Mouse (Mus musculus): ENCODE data around the gene Hibadh.

The Hibadh gene

GRCm38 (mm10) chr6:52577270-52577669, 62.9 kb downstream of the Hibadh start:
- in situ Hi-C loops (cut with MboI; ENCODE audit: low sequenced_read_pairs) = no loop called here

- in situ Hi-C loops (cut with MboI; ENCODE audit: low sequenced_read_pairs) = no loop called here
Observed at GRCm38 (mm10) chr6:52568706-52569105, 71.5 kb downstream of the Hibadh start.

GRCm38 (mm10) chr6:52567327-52568299, 72.6 kb downstream of the Hibadh start:
- in situ Hi-C loops (cut with MboI; ENCODE audit: low sequenced_read_pairs) = no loop called here

GRCm38 (mm10) chr6:52565210-52565609, 75.0 kb downstream of the Hibadh start:
- in situ Hi-C loops (cut with MboI; ENCODE audit: low sequenced_read_pairs) = no loop called here

- in situ Hi-C loops (cut with MboI; ENCODE audit: low sequenced_read_pairs) = no loop called here
Observed at GRCm38 (mm10) chr6:52562994-52563393, 77.2 kb downstream of the Hibadh start.

- in situ Hi-C loops (cut with MboI; ENCODE audit: low sequenced_read_pairs) = no loop called here
Observed at GRCm38 (mm10) chr6:52559041-52559440, 81.1 kb downstream of the Hibadh start.

- in situ Hi-C loops (cut with MboI; ENCODE audit: low sequenced_read_pairs) = no loop called here
Observed at GRCm38 (mm10) chr6:52544376-52544775, 95.8 kb downstream of the Hibadh start.

- in situ Hi-C loops (cut with MboI; ENCODE audit: low sequenced_read_pairs) = no loop called here
Observed at GRCm38 (mm10) chr6:52542464-52542863, 97.7 kb downstream of the Hibadh start.

GRCm38 (mm10) chr6:52539911-52540310, 100.3 kb downstream of the Hibadh start:
- in situ Hi-C loops (cut with MboI; ENCODE audit: low sequenced_read_pairs) = no loop called here

GRCm38 (mm10) chr6:52535072-52535704, 105.0 kb downstream of the Hibadh start:
- in situ Hi-C loops (cut with MboI; ENCODE audit: low sequenced_read_pairs) = no loop called here

GRCm38 (mm10) chr6:52532144-52532492, 108.1 kb downstream of the Hibadh start:
- in situ Hi-C loops (cut with MboI; ENCODE audit: low sequenced_read_pairs) = no loop called here

GRCm38 (mm10) chr6:52531366-52532143, 108.6 kb downstream of the Hibadh start:
- in situ Hi-C loops (cut with MboI; ENCODE audit: low sequenced_read_pairs) = no loop called here

GRCm38 (mm10) chr6:52530861-52531260, 109.3 kb downstream of the Hibadh start:
- in situ Hi-C loops (cut with MboI; ENCODE audit: low sequenced_read_pairs) = no loop called here

GRCm38 (mm10) chr6:52524226-52524625, 116.0 kb downstream of the Hibadh start:
- in situ Hi-C loops (cut with MboI; ENCODE audit: low sequenced_read_pairs) = no loop called here

- in situ Hi-C loops (cut with MboI; ENCODE audit: low sequenced_read_pairs) = no loop called here
Observed at GRCm38 (mm10) chr6:52518704-52519103, 121.5 kb downstream of the Hibadh start.

GRCm38 (mm10) chr6:52517272-52517671, 122.9 kb downstream of the Hibadh start:
- in situ Hi-C loops (cut with MboI; ENCODE audit: low sequenced_read_pairs) = no loop called here

- in situ Hi-C loops (cut with MboI; ENCODE audit: low sequenced_read_pairs) = no loop called here
Observed at GRCm38 (mm10) chr6:52513876-52514405, 126.2 kb downstream of the Hibadh start.

GRCm38 (mm10) chr6:52508789-52509188, 131.4 kb downstream of the Hibadh start:
- in situ Hi-C loops (cut with MboI; ENCODE audit: low sequenced_read_pairs) = no loop called here

GRCm38 (mm10) chr6:52507946-52508345, 132.2 kb downstream of the Hibadh start:
- in situ Hi-C loops (cut with MboI; ENCODE audit: low sequenced_read_pairs) = no loop called here

- in situ Hi-C loops (cut with MboI; ENCODE audit: low sequenced_read_pairs) = no loop called here
Observed at GRCm38 (mm10) chr6:52507171-52507570, 133.0 kb downstream of the Hibadh start.
